Mouse (Mus musculus): ENCODE results near the gene Enpp1. TPM values are rescaled to one million over a fixed set of nuclear protein-coding genes. Genes with fewer than 3 reads are reported as not detected.
"Not testable (repeated sequence)": the region's sequence is repeated elsewhere in the genome, so short reads cannot be mapped to it uniquely, and the experiment has no call there.

Gene Enpp1
- total RNA-seq, 2 experiments from 2014 or later, result 5.2 TPM

GRCm38 (mm10) chr10:24639596-24639995 is 72.4 kb downstream of the Enpp1 start:
- intact Hi-C loops (cut with DNase I), result no loop called here
- DNase-seq, result no peak

- intact Hi-C loops (cut with DNase I), result no loop called here
- DNase-seq, result no peak
Observed at GRCm38 (mm10) chr10:24638306-24639070, 73.5 kb downstream of the Enpp1 start.

GRCm38 (mm10) chr10:24636986-24637385 is 75.0 kb downstream of the Enpp1 start:
- intact Hi-C loops (cut with DNase I), result no loop called here
- DNase-seq, result no peak

GRCm38 (mm10) chr10:24635884-24636283 is 76.1 kb downstream of the Enpp1 start:
- intact Hi-C loops (cut with DNase I), result no loop called here
- DNase-seq, result no peak

- intact Hi-C loops (cut with DNase I), result no loop called here
- peak in 1 of 2 experiments; percentile 35 for DNase-seq
Observed at GRCm38 (mm10) chr10:24635331-24635815, 76.6 kb downstream of the Enpp1 start.

GRCm38 (mm10) chr10:24634288-24634687 is 77.7 kb downstream of the Enpp1 start:
- intact Hi-C loops (cut with DNase I), result loop anchor here (5.0 kb wide), 1 partner anchor 158 kb away; no protein-coding TSS in a partner anchor
- peak; percentile 23 to 52 for DNase-seq

GRCm38 (mm10) chr10:24631122-24631521 is 80.8 kb downstream of the Enpp1 start:
- no peak for DNase-seq
- intact Hi-C loops (cut with DNase I), result loop anchor here (5.0 kb wide), 1 partner anchor 161 kb away; no protein-coding TSS in a partner anchor

GRCm38 (mm10) chr10:24630469-24631081 is 81.4 kb downstream of the Enpp1 start:
- intact Hi-C loops (cut with DNase I), result loop anchor here (5.0 kb wide), 1 partner anchor 162 kb away; no protein-coding TSS in a partner anchor

GRCm38 (mm10) chr10:24629086-24629720 is 82.8 kb downstream of the Enpp1 start:
- DNase-seq, result no peak
- intact Hi-C loops (cut with DNase I), result loop anchor here (10.0 kb wide), 1 partner anchor 444 kb away; no protein-coding TSS in a partner anchor

More at GRCm38 (mm10) chr10:24630469-24631081, 81.4 kb downstream of the Enpp1 start:
- DNase-seq, result peak; percentile 73 to 82

GRCm38 (mm10) chr10:24628466-24628865 is 83.5 kb downstream of the Enpp1 start:
- no peak for DNase-seq
- intact Hi-C loops (cut with DNase I), result loop anchor here (10.0 kb wide), 1 partner anchor 444 kb away; no protein-coding TSS in a partner anchor

- intact Hi-C loops (cut with DNase I), result loop anchor here (10.0 kb wide), 1 partner anchor 442 kb away; no protein-coding TSS in a partner anchor
- DNase-seq, result no peak
Observed at GRCm38 (mm10) chr10:24627262-24627661, 84.7 kb downstream of the Enpp1 start.

- intact Hi-C loops (cut with DNase I), result loop anchor here (2.0 to 10.0 kb wide), 2 partner anchors 244 to 440 kb away; no protein-coding TSS in a partner anchor
- DNase-seq, result peak; percentile 82 to 92
Observed at GRCm38 (mm10) chr10:24625060-24625701, 86.8 kb downstream of the Enpp1 start.

GRCm38 (mm10) chr10:24622586-24622985 is 89.4 kb downstream of the Enpp1 start:
- intact Hi-C loops (cut with DNase I), result loop anchor here (1.0 to 10.0 kb wide), 4 partner anchors 95 to 438 kb away; no protein-coding TSS in a partner anchor
- peak; percentile 82 to 86 for DNase-seq

GRCm38 (mm10) chr10:24621572-24621971 is 90.4 kb downstream of the Enpp1 start:
- intact Hi-C loops (cut with DNase I), result loop anchor here (1.0 to 10.0 kb wide), 4 partner anchors 28 to 437 kb away; no protein-coding TSS in a partner anchor
- peak; percentile 82 to 86 for DNase-seq

GRCm38 (mm10) chr10:24616572-24616971 is 95.4 kb downstream of the Enpp1 start:
- intact Hi-C loops (cut with DNase I); DNase-seq: not testable (repeated sequence)

- intact Hi-C loops (cut with DNase I), result no loop called here
- DNase-seq, result no peak
Observed at GRCm38 (mm10) chr10:24615799-24616198, 96.2 kb downstream of the Enpp1 start.

GRCm38 (mm10) chr10:24614726-24615125 is 97.2 kb downstream of the Enpp1 start:
- no peak for DNase-seq
- intact Hi-C loops (cut with DNase I), result no loop called here

GRCm38 (mm10) chr10:24609766-24610165 is 102.2 kb downstream of the Enpp1 start:
- peak; percentile 66 to 67 for DNase-seq
- intact Hi-C loops (cut with DNase I), result no loop called here

- intact Hi-C loops (cut with DNase I), result no loop called here
Observed at GRCm38 (mm10) chr10:24609146-24609545, 102.8 kb downstream of the Enpp1 start.

GRCm38 (mm10) chr10:24603727-24604126 is 108.2 kb downstream of the Enpp1 start:
- DNase-seq, result no peak
- intact Hi-C loops (cut with DNase I), result no loop called here

More at GRCm38 (mm10) chr10:24609146-24609545, 102.8 kb downstream of the Enpp1 start:
- DNase-seq, result no peak

All from heart, postnatal 36 days (tissue).